In the genomic region with DNA sequence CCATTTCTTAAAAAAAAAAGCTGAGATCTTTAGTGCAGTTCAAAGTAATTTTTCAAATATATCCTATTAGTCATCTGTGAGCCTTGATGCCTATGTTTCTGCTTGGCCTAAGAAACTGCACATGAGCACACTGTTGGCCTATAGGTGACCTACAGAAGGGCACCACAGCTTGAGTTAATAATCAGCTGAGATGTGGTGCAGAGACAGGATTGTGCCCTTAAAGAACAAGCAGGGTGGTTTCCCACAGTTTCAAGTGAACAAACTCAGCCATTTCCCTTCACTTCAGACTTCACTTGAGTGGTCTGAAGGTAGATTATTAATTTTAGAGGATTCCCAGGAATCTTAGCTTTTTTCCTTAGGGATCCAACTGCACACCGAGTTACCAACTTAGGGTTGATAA, we compare ENCODE assay signal across 9 mouse cellular contexts.
"Had no signal": no experiment of that assay in that cellular context is flagged by ENCODE, and none has a peak within 500 bp of the region (broad histone marks: within the 10 kb centered on the region; RNA-seq: fewer than 3 reads in every experiment).

No protein-coding gene starts in this region.

- H3K4me2 ChIP-seq: hindbrain, embryonic 13.5 days; intestine, embryonic 15.5 days; limb, embryonic 15.5 days; liver, embryonic 12.5 days; neural tube, embryonic 15.5 days had no signal

- H3K9me3 ChIP-seq: hindbrain, embryonic 13.5 days; intestine, embryonic 15.5 days; limb, embryonic 15.5 days; liver, embryonic 12.5 days; midbrain, embryonic 10.5 days; neural tube, embryonic 15.5 days had no signal

- H3K27ac ChIP-seq: hindbrain, embryonic 13.5 days; intestine, embryonic 15.5 days; limb, embryonic 15.5 days; liver, embryonic 12.5 days; midbrain, embryonic 10.5 days; neural tube, embryonic 15.5 days had no signal

- H3K36me3 ChIP-seq: hindbrain, embryonic 13.5 days; intestine, embryonic 15.5 days; limb, embryonic 15.5 days; liver, embryonic 12.5 days; midbrain, embryonic 10.5 days; neural tube, embryonic 15.5 days had no signal

- H3K4me1 ChIP-seq: hindbrain, embryonic 13.5 days; intestine, embryonic 15.5 days; limb, embryonic 15.5 days; liver, embryonic 12.5 days; midbrain, embryonic 10.5 days; neural tube, embryonic 15.5 days had no signal

- DNase-seq: spleen, adult 18-20 months; thymus, postnatal 36 days had no signal

- H3K9ac ChIP-seq: hindbrain, embryonic 13.5 days; intestine, embryonic 15.5 days; limb, embryonic 15.5 days; liver, embryonic 12.5 days; neural tube, embryonic 15.5 days had no signal

- H3K27me3 ChIP-seq: hindbrain, embryonic 13.5 days; intestine, embryonic 15.5 days; limb, embryonic 15.5 days; liver, embryonic 12.5 days; neural tube, embryonic 15.5 days had no signal

- H3K4me3 ChIP-seq: hindbrain, embryonic 13.5 days; intestine, embryonic 15.5 days; limb, embryonic 15.5 days; liver, embryonic 12.5 days; midbrain, embryonic 10.5 days; myocyte; neural tube, embryonic 15.5 days had no signal
